ENCODE assay signal across 22 mouse cellular contexts in the genomic region with DNA sequence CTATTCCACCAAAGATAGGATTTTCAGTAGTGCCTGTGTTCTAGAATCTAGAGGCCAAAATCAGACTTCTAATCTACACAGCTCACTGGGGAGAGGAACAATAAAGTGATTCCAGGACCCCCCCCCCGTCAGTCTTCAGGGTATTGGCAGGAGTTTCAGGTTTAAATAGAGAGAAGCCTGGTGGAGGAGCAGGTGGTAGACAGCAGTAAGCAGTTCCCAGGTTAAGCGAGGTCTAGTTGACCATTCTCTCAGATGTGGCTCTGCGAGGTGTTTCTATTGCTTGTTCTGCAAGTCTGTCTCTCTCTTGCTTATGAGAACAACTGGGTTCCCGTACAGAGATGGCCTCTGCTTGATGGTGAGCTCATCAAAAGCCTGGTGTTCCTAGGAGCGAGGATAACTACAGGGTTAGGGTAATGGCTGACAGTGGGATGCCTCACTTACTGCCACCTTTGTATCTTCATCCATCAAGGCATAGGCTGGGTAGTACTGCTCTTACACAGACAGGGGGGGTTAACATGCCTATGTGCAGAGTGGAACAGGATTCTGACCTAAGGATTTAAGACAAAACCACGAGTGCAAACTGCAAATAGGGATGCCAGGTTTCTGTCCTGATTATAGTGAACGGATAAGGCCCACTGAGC.
DNase-seq lines count a peak whose midpoint lies in the region; ATAC-seq and TF ChIP-seq lines count a peak whose summit lies in the region.
"Had no signal": no experiment of that assay in that cellular context is flagged by ENCODE, and none has a peak within 500 bp of the region (broad histone marks: within the 10 kb centered on the region; RNA-seq: fewer than 3 reads in every experiment).

No protein-coding gene starts in this region.

- 84% methylated on average over 7 of the region's 7 CpGs for WGBS in heart, embryonic 10.5 days
- 68% methylated on average over 7 of the region's 7 CpGs for WGBS in hindbrain, postnatal 0 days
- WGBS in olfactory bulb, adult 2 months = 71% methylated on average over 7 of the region's 7 CpGs

- H3K4me1 ChIP-seq in heart, embryonic 10.5 days = peaks cover 11% of the 10 kb centered on the region
- H3K4me1 ChIP-seq in hindbrain, postnatal 0 days (ENCODE audit: insufficient read depth, low read length) = peaks cover 12% of the 10 kb centered on the region; the same call in 1 of the 2 replicates
- peaks cover 17% of the 10 kb centered on the region for H3K4me1 ChIP-seq in olfactory bulb, adult 2 months (ENCODE audit: control insufficient read depth, insufficient read depth, low read length)
- H3K4me1 ChIP-seq: liver, embryonic 13.5 days had no signal

- H3K4me2 ChIP-seq in hindbrain, postnatal 0 days (ENCODE audit: low read depth, low read length) = no peak overlapping the region
- H3K4me2 ChIP-seq: embryonic facial prominence, embryonic 15.5 days; heart, embryonic 12.5 days; limb, embryonic 12.5 days; liver, embryonic 13.5 days; lung, embryonic 14.5 days had no signal

- no peak overlapping the region for H3K4me3 ChIP-seq in heart, embryonic 10.5 days
- H3K4me3 ChIP-seq in hindbrain, postnatal 0 days (ENCODE audit: low read length) = no peak overlapping the region
- H3K4me3 ChIP-seq in olfactory bulb, adult 2 months (ENCODE audit: insufficient read depth, low read depth, low read length) = no peak overlapping the region
- H3K4me3 ChIP-seq: embryonic facial prominence, embryonic 15.5 days; gastrocnemius, adult 2 months; heart, embryonic 12.5 days; limb, embryonic 12.5 days; liver, embryonic 13.5 days had no signal

- no peaks in the 10 kb centered on the region for H3K9me3 ChIP-seq in heart, embryonic 10.5 days
- no peaks in the 10 kb centered on the region for H3K9me3 ChIP-seq in hindbrain, postnatal 0 days (ENCODE audit: low read length)
- H3K9me3 ChIP-seq: embryonic facial prominence, embryonic 15.5 days; heart, embryonic 12.5 days; limb, embryonic 12.5 days; liver, embryonic 13.5 days had no signal

- peaks cover 3% of the 10 kb centered on the region; the same call in 1 of the 2 replicates for H3K36me3 ChIP-seq in heart, embryonic 10.5 days
- H3K36me3 ChIP-seq in hindbrain, postnatal 0 days (ENCODE audit: insufficient read depth, low read length) = no peaks in the 10 kb centered on the region
- H3K36me3 ChIP-seq: liver, embryonic 13.5 days had no signal

- peak; percentile 73 for DNase-seq in heart, adult 11 months
- DNase-seq in heart, embryonic 10.5 days (ENCODE audit: low spot score) = no peak
- peak; percentile 40 for DNase-seq in retina, postnatal 1 day
- no peak for DNase-seq in retina, embryonic 14.5 days (ENCODE audit: low spot score)
- DNase-seq in hindbrain, postnatal 0 days (ENCODE audit: low spot score) = no peak
- DNase-seq in liver = no peak
- DNase-seq: adrenal gland, adult 2 months; embryo, embryonic 11 days; gastrocnemius, adult 2 months; heart, postnatal 14 days; kidney, adult 8-10 months; kidney, postnatal 25 days; liver, embryonic 13.5 days; lung, embryonic 14.5 days; lung, postnatal 36 days; thymus, postnatal 25 days had no signal

- H3K9ac ChIP-seq in hindbrain, postnatal 0 days (replicated peaks; ENCODE audit: low read length) = no peak overlapping the region
- H3K9ac ChIP-seq: embryonic facial prominence, embryonic 15.5 days; heart, embryonic 12.5 days; limb, embryonic 12.5 days; liver, embryonic 13.5 days; lung, embryonic 14.5 days had no signal

- peak; percentile 27; the same call in 1 of the 2 replicates for TF ChIP-seq CTCF in hindbrain, postnatal 0 days (IDR thresholded peaks at IDR 0.05; ENCODE audit: low read depth)
- TF ChIP-seq CTCF in olfactory bulb, adult 2 months (IDR thresholded peaks at IDR 0.05; ENCODE audit: insufficient read depth, low read depth, low read length) = no peak

- no peak overlapping the region for H3K27ac ChIP-seq in heart, embryonic 10.5 days
- H3K27ac ChIP-seq in hindbrain, postnatal 0 days = 0 out of 2 replicates have a peak overlapping the region, but pooled peaks have one; percentile 3
- H3K27ac ChIP-seq in olfactory bulb, adult 2 months (ENCODE audit: insufficient read depth, low read depth, low read length) = peak overlapping the region; percentile 44; the same call in 1 of the 2 replicates
- H3K27ac ChIP-seq: embryonic facial prominence, embryonic 15.5 days; gastrocnemius, adult 2 months; limb, embryonic 12.5 days; liver, embryonic 13.5 days had no signal

- TF ChIP-seq POLR2A in olfactory bulb, adult 2 months (IDR thresholded peaks at IDR 0.05; ENCODE audit: insufficient read depth, low read depth, low read length) = no peak

- H3K27me3 ChIP-seq in heart, embryonic 10.5 days (ENCODE audit: insufficient read depth, poor library complexity, severe bottlenecking) = no peaks in the 10 kb centered on the region
- H3K27me3 ChIP-seq in hindbrain, postnatal 0 days (ENCODE audit: insufficient read depth, low read length) = no peaks in the 10 kb centered on the region
- H3K27me3 ChIP-seq: embryonic facial prominence, embryonic 15.5 days; heart, embryonic 12.5 days; limb, embryonic 12.5 days; liver, embryonic 13.5 days had no signal

- ATAC-seq in hindbrain, postnatal 0 days = no peak
- no peak for ATAC-seq in megakaryocyte progenitor cell, adult 5-6 weeks (replicated peaks; ENCODE audit: poor library complexity)
- ATAC-seq: inflammation-experienced regulatory T-cells, adult 6 months had no signal

Comparison
In these comparisons a context has a peak if more than half of its experiments do, and no peak if none do; other contexts are left out.
1. DNase-seq: peak in heart, adult 11 months (single experiment) and retina, postnatal 1 day (single experiment); none in heart, embryonic 10.5 days (single experiment), retina, embryonic 14.5 days (single experiment), hindbrain, postnatal 0 days (single experiment) and liver (single experiment).